8 mouse cellular contexts compared by ENCODE assay signal in the genomic region with DNA sequence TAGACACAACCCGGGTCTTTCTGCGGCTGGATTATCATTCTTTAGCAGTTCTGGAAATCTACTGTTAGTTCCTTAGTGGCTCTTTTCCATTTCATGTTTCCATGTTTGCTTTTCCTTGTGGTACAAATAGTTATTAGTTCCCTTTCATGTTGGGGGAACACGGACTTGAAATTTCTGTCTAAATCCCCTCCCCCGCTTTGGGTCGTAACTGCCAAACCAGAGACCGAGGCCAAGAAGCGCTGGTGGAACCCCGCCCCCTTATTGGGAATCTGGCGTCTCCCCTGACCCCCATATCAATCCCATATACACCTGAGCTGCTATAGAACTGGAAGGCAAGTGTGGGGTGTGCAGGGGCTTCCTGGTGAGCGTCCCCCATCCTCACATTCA. TPM values are rescaled to one million over a fixed set of nuclear protein-coding genes. Genes with fewer than 3 reads are reported as not detected.
DNase-seq lines count a peak whose midpoint lies in the region; ATAC-seq and TF ChIP-seq lines count a peak whose summit lies in the region.

No protein-coding gene starts in this region.

- peak; percentile 27 for DNase-seq in CD4-positive, CD25-positive, alpha-beta regulatory T cell, adult 2 months (ENCODE audit: low read depth, low spot score)
- DNase-seq in CH12.LX (ENCODE audit: extremely low read depth), result no peak
- DNase-seq in forebrain, postnatal 0 days, result no peak
- no peak for DNase-seq in stomach, postnatal 0 days (ENCODE audit: low spot score)
- DNase-seq in adrenal gland, postnatal 14 days, result no peak
- no peak for DNase-seq in urinary bladder, postnatal 4 days (ENCODE audit: low spot score in 2 of 2)

- no peaks in the 10 kb centered on the region for H3K27me3 ChIP-seq in CH12.LX (replicated peaks)
- H3K27me3 ChIP-seq in forebrain, postnatal 0 days (ENCODE audit: insufficient read depth, low read length), result peaks cover 8% of the 10 kb centered on the region; the same call in 1 of the 2 replicates
- 0 out of 2 replicates have a peak, but pooled peaks cover 3% of the 10 kb centered on the region for H3K27me3 ChIP-seq in limb, embryonic 15.5 days
- no peaks in the 10 kb centered on the region for H3K27me3 ChIP-seq in stomach, postnatal 0 days (ENCODE audit: control insufficient read depth, insufficient read depth, low read length)

- peak overlapping the region; percentile 96 for H3K27ac ChIP-seq in CH12.LX (ENCODE audit: insufficient read depth, low read depth)
- no peak overlapping the region for H3K27ac ChIP-seq in forebrain, postnatal 0 days (ENCODE audit: low read depth, low read length)
- peak overlapping the region; percentile 92 for H3K27ac ChIP-seq in limb, embryonic 15.5 days
- H3K27ac ChIP-seq in stomach, postnatal 0 days (replicated peaks), result peak overlapping the region; percentile 97

- ATAC-seq in CD4-positive, CD25-positive, alpha-beta regulatory T cell, adult 4 months, result no peak
- no peak for ATAC-seq in forebrain, postnatal 0 days
- no peak for ATAC-seq in limb, embryonic 15.5 days (ENCODE audit: insufficient number of reproducible peaks, low FRiP score, low TSS enrichment, low read depth)
- no peak for ATAC-seq in stomach, postnatal 0 days (ENCODE audit: low FRiP score, low TSS enrichment)

- no peak for TF ChIP-seq CTCF in CH12.LX (conservative IDR thresholded peaks at IDR 0.05 in 1 of 2, IDR thresholded peaks at IDR 0.05 in 1 of 2; ENCODE audit: low read depth in 2 of 2, low read length in 2 of 2)
- no peak for TF ChIP-seq CTCF in forebrain, postnatal 0 days (IDR thresholded peaks at IDR 0.05; ENCODE audit: low read depth)
- TF ChIP-seq CTCF in stomach, postnatal 0 days (IDR thresholded peaks at IDR 0.05; ENCODE audit: low read depth), result no peak

- 6% methylated on average over 10 of the region's 10 CpGs for WGBS in forebrain, postnatal 0 days
- WGBS in limb, embryonic 15.5 days, result 5% methylated on average over 10 of the region's 10 CpGs
- WGBS in stomach, postnatal 0 days, result 8% methylated on average over 10 of the region's 10 CpGs

- H3K4me3 ChIP-seq in CH12.LX (replicated peaks in 1 of 3; ENCODE audit: low read depth in 2 of 3, low read length in 2 of 3, poor library complexity in 1 of 3), result peak overlapping the region; percentile 54 to 71 (median 58)
- no peak overlapping the region for H3K4me3 ChIP-seq in forebrain, postnatal 0 days (ENCODE audit: low read depth, low read length)
- peak overlapping the region; percentile 57 for H3K4me3 ChIP-seq in limb, embryonic 15.5 days
- peak overlapping the region; percentile 76 for H3K4me3 ChIP-seq in stomach, postnatal 0 days (ENCODE audit: low read depth, low read length)

- no peak for TF ChIP-seq RAD21 in CH12.LX (IDR thresholded peaks at IDR 0.05; ENCODE audit: low read depth, low read length)

- no peak for TF ChIP-seq POLR2A in CH12.LX (IDR thresholded peaks at IDR 0.05; ENCODE audit: low read depth, low read length)

- in situ Hi-C loops in CH12.LX (cut with MboI; ENCODE audit: low pct_ligation_motif_present, low pct_unique_long_range_greater_than_20kb, low sequenced_read_pairs), result no loop called here

- no peaks in the 10 kb centered on the region for H3K9me3 ChIP-seq in CH12.LX (replicated peaks; ENCODE audit: low read length)
- H3K9me3 ChIP-seq in forebrain, postnatal 0 days (ENCODE audit: low read length), result no peaks in the 10 kb centered on the region
- H3K9me3 ChIP-seq in limb, embryonic 15.5 days, result no peaks in the 10 kb centered on the region
- no peaks in the 10 kb centered on the region for H3K9me3 ChIP-seq in stomach, postnatal 0 days (ENCODE audit: control insufficient read depth, low read length)

- peaks cover 0 to 34% of the 10 kb centered on the region in 2 experiments; a peak in 3 of 4 replicates for H3K4me1 ChIP-seq in CH12.LX (ENCODE audit: control insufficient read depth in 1 of 2, insufficient read depth in 2 of 2)
- peaks cover 27% of the 10 kb centered on the region for H3K4me1 ChIP-seq in forebrain, postnatal 0 days (ENCODE audit: insufficient read depth)
- peaks cover 61% of the 10 kb centered on the region for H3K4me1 ChIP-seq in limb, embryonic 15.5 days
- H3K4me1 ChIP-seq in stomach, postnatal 0 days (replicated peaks; ENCODE audit: control insufficient read depth, insufficient read depth), result peaks cover 6% of the 10 kb centered on the region; the same call in 1 of the 2 replicates

- H3K36me3 ChIP-seq in CH12.LX (replicated peaks in 1 of 2; ENCODE audit: control insufficient read depth in 1 of 2, insufficient read depth in 1 of 2, low read length in 1 of 2), result peaks cover 13 to 21% of the 10 kb centered on the region in 2 experiments
- no peaks in the 10 kb centered on the region for H3K36me3 ChIP-seq in forebrain, postnatal 0 days (ENCODE audit: insufficient read depth)
- H3K36me3 ChIP-seq in limb, embryonic 15.5 days, result no peaks in the 10 kb centered on the region
- no peaks in the 10 kb centered on the region for H3K36me3 ChIP-seq in stomach, postnatal 0 days (ENCODE audit: control insufficient read depth, insufficient read depth, low read length)

- peak overlapping the region; percentile 55 for H3K9ac ChIP-seq in CH12.LX (ENCODE audit: insufficient read depth, low read depth)
- no peak overlapping the region for H3K9ac ChIP-seq in forebrain, postnatal 0 days
- H3K9ac ChIP-seq in limb, embryonic 15.5 days, result no peak overlapping the region
- peak overlapping the region; percentile 79 for H3K9ac ChIP-seq in stomach, postnatal 0 days (ENCODE audit: low read length)

- peak overlapping the region; percentile 94 for H3K4me2 ChIP-seq in CH12.LX (ENCODE audit: insufficient read depth, low read depth, poor library complexity, severe bottlenecking)
- peak overlapping the region; percentile 96 for H3K4me2 ChIP-seq in forebrain, postnatal 0 days (ENCODE audit: low read depth)
- peak overlapping the region; percentile 98 for H3K4me2 ChIP-seq in limb, embryonic 15.5 days
- peak overlapping the region; percentile 99 for H3K4me2 ChIP-seq in stomach, postnatal 0 days (replicated peaks; ENCODE audit: low read depth)

- dilution Hi-C loops in CH12.LX (cut with MboI; ENCODE audit: extremely low pct_ligation_motif_present, extremely low pct_unique_long_range_greater_than_20kb, low sequenced_read_pairs), result no loop called here

- TF ChIP-seq EP300 in CH12.LX (IDR thresholded peaks at IDR 0.05; ENCODE audit: low read length), result no peak
- TF ChIP-seq EP300 in stomach, postnatal 0 days (optimal IDR thresholded peaks at IDR 0.05), result no peak

- H3K79me2 ChIP-seq in CH12.LX (replicated peaks; ENCODE audit: control insufficient read depth, extremely low read depth, insufficient read depth, poor library complexity, severe bottlenecking), result peaks cover 9% of the 10 kb centered on the region; the same call in 1 of the 2 replicates

RNA-seq across cellular contexts. Expression of gene Zbtb7b, which starts 0.8 kb away (rescaled TPM):
- 10 to 100 TPM; 11.7 to 13.2 TPM for polyA plus RNA-seq in CD4-positive, CD25-positive, alpha-beta regulatory T cell, adult 4 months (2017; shearing (Covaris generic))
- 31.6 and 34.2 TPM in 2 replicates for total RNA-seq in CH12.LX (2012; rRNA removed)
- total RNA-seq in CH12.LX (2014; rRNA removed), result 11.9 and 12.7 TPM in 2 replicates
- polyA plus RNA-seq in CH12.LX (2012; ENCODE audit: insufficient read length, low read depth), result 27.6 and 32.4 TPM in 2 replicates
- total RNA-seq in forebrain, postnatal 0 days (2014; rRNA removed), result 2.1 and 4.9 TPM in 2 replicates
- polyA plus RNA-seq in forebrain, postnatal 0 days (2015; fragmentation: Nextera tagmentation; extraction: Ambion mirVana), result 0.33 and 0.75 TPM in 2 replicates
- polyA plus RNA-seq in limb, embryonic 15.5 days (2015; fragmentation: Nextera tagmentation; extraction: Ambion mirVana), result 7.0 and 7.2 TPM in 2 replicates
- 7.9 and 9.1 TPM in 2 replicates for polyA plus RNA-seq in stomach, postnatal 0 days (2015; fragmentation: Nextera tagmentation; extraction: Ambion mirVana)
- total RNA-seq in adrenal gland, postnatal 14 days (2021), result 67.1 and 72.7 TPM in 2 replicates

RNA-seq across cellular contexts. Expression of gene Lenep, which starts 7.2 kb away (rescaled TPM):
- 1 to 10 TPM in 1 of 2 experiments, not detected in 1; 5.3 TPM for polyA plus RNA-seq in CD4-positive, CD25-positive, alpha-beta regulatory T cell, adult 4 months (2017; shearing (Covaris generic))
- total RNA-seq in CH12.LX (2012; rRNA removed) (not detected in 2 replicates), CH12.LX (2014; rRNA removed) (not detected in 2 replicates)
- polyA plus RNA-seq in CH12.LX (2012; ENCODE audit: insufficient read length, low read depth), result not detected in 2 replicates
- total RNA-seq in forebrain, postnatal 0 days (2014; rRNA removed), result 4.2 TPM in 1 of 2 replicates, not detected in the other
- 0.40 TPM in 1 of 2 replicates, not detected in the other for polyA plus RNA-seq in forebrain, postnatal 0 days (2015; fragmentation: Nextera tagmentation; extraction: Ambion mirVana)
- not detected in 2 replicates for polyA plus RNA-seq in limb, embryonic 15.5 days (2015; fragmentation: Nextera tagmentation; extraction: Ambion mirVana)
- polyA plus RNA-seq in stomach, postnatal 0 days (2015; fragmentation: Nextera tagmentation; extraction: Ambion mirVana), result not detected in 2 replicates
- total RNA-seq in adrenal gland, postnatal 14 days (2021), result 0.26 TPM in 1 of 2 replicates, not detected in the other

RNA-seq across cellular contexts. Expression of gene Flad1, which starts 16.3 kb away (rescaled TPM):
- polyA plus RNA-seq in CD4-positive, CD25-positive, alpha-beta regulatory T cell, adult 4 months (2017; shearing (Covaris generic)), result 10 to 100 TPM; 52.2 to 71.7 TPM
- total RNA-seq in CH12.LX (2012; rRNA removed) (26.9 and 29.0 TPM in 2 replicates), CH12.LX (2014; rRNA removed) (28.7 and 31.1 TPM in 2 replicates)
- polyA plus RNA-seq in CH12.LX (2012; ENCODE audit: insufficient read length, low read depth), result 25.9 and 26.0 TPM in 2 replicates
- 25.6 and 34.9 TPM in 2 replicates for total RNA-seq in forebrain, postnatal 0 days (2014; rRNA removed)
- 30.9 and 31.5 TPM in 2 replicates for polyA plus RNA-seq in forebrain, postnatal 0 days (2015; fragmentation: Nextera tagmentation; extraction: Ambion mirVana)
- 27.1 and 31.0 TPM in 2 replicates for polyA plus RNA-seq in limb, embryonic 15.5 days (2015; fragmentation: Nextera tagmentation; extraction: Ambion mirVana)
- 20.9 and 22.6 TPM in 2 replicates for polyA plus RNA-seq in stomach, postnatal 0 days (2015; fragmentation: Nextera tagmentation; extraction: Ambion mirVana)
- 42.2 and 43.8 TPM in 2 replicates for total RNA-seq in adrenal gland, postnatal 14 days (2021)

RNA-seq across cellular contexts. Expression of gene Cks1b, which starts 22.8 kb away (rescaled TPM):
- polyA plus RNA-seq in CD4-positive, CD25-positive, alpha-beta regulatory T cell, adult 4 months (2017; shearing (Covaris generic)), result 10 to 100 TPM; 21.6 to 40.2 TPM
- total RNA-seq in CH12.LX (2012; rRNA removed) (173 and 195 TPM in 2 replicates), CH12.LX (2014; rRNA removed) (224 and 268 TPM in 2 replicates)
- 200 and 270 TPM in 2 replicates for polyA plus RNA-seq in CH12.LX (2012; ENCODE audit: insufficient read length, low read depth)
- total RNA-seq in forebrain, postnatal 0 days (2014; rRNA removed), result 24.5 and 27.3 TPM in 2 replicates
- 93.9 and 109 TPM in 2 replicates for polyA plus RNA-seq in forebrain, postnatal 0 days (2015; fragmentation: Nextera tagmentation; extraction: Ambion mirVana)
- 340 and 365 TPM in 2 replicates for polyA plus RNA-seq in limb, embryonic 15.5 days (2015; fragmentation: Nextera tagmentation; extraction: Ambion mirVana)
- 158 and 179 TPM in 2 replicates for polyA plus RNA-seq in stomach, postnatal 0 days (2015; fragmentation: Nextera tagmentation; extraction: Ambion mirVana)
- total RNA-seq in adrenal gland, postnatal 14 days (2021), result 34.9 and 38.0 TPM in 2 replicates

RNA-seq across cellular contexts. Expression of gene Shc1, which starts 22.8 kb away (rescaled TPM):
- polyA plus RNA-seq in CD4-positive, CD25-positive, alpha-beta regulatory T cell, adult 4 months (2017; shearing (Covaris generic)), result 10 to 100 TPM; 33.2 to 35.2 TPM
- total RNA-seq in CH12.LX (2012; rRNA removed), result 23.1 and 24.2 TPM in 2 replicates
- total RNA-seq in CH12.LX (2014; rRNA removed), result 40.2 and 40.6 TPM in 2 replicates
- polyA plus RNA-seq in CH12.LX (2012; ENCODE audit: insufficient read length, low read depth), result 32.1 and 32.3 TPM in 2 replicates
- total RNA-seq in forebrain, postnatal 0 days (2014; rRNA removed), result 15.8 and 19.8 TPM in 2 replicates
- polyA plus RNA-seq in forebrain, postnatal 0 days (2015; fragmentation: Nextera tagmentation; extraction: Ambion mirVana), result 11.3 and 11.8 TPM in 2 replicates
- 108 and 112 TPM in 2 replicates for polyA plus RNA-seq in limb, embryonic 15.5 days (2015; fragmentation: Nextera tagmentation; extraction: Ambion mirVana)
- 42.6 and 49.0 TPM in 2 replicates for polyA plus RNA-seq in stomach, postnatal 0 days (2015; fragmentation: Nextera tagmentation; extraction: Ambion mirVana)
- total RNA-seq in adrenal gland, postnatal 14 days (2021), result 80.5 and 94.6 TPM in 2 replicates

Comparison
In these comparisons a context has a peak if more than half of its experiments do, and no peak if none do; other contexts are left out.
1. H3K9ac ChIP-seq: peak in CH12.LX (single experiment) and stomach, postnatal 0 days (single experiment); none in forebrain, postnatal 0 days (single experiment) and limb, embryonic 15.5 days (single experiment).
2. Peak in every context shown above with its lines, with median percentiles within 50 percentile points of each other: H3K4me2 ChIP-seq.